Mouse (Mus musculus): Measurements from ENCODE around the gene Gtsf1l. TPM values are rescaled to one million over a fixed set of nuclear protein-coding genes. Genes with fewer than 3 reads are reported as not detected.
A peak's percentile ranks its signal among the peaks of the same experiment; 100 is the strongest.
"Not testable (repeated sequence)": the region's sequence is repeated elsewhere in the genome, so short reads cannot be mapped to it uniquely, and the experiment has no call there.

The Gtsf1l gene
- polyA plus RNA-seq, 1 experiment, result not detected

DNA sequence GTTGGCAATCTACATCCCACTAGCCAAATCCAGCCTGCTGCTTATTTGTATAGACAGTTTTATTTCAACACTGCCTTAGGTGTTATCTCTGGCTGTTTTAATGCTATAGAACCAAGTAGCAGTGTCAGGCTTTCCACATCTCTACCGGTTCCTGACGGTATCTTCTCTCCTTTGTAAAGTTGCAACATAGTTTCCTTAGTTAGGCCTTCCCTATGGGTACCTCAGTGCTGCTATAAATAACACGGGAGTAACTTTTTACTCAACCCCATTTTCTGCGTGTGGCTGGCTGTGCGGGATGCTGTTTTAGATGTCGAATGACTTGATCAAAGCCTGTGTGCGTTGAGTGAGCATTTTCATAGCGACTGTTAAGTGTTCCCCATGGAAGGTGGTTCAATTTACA is 1.1 kb downstream of the Gtsf1l start:
- no peak for DNase-seq (ENCODE audit: low spot score)

DNA sequence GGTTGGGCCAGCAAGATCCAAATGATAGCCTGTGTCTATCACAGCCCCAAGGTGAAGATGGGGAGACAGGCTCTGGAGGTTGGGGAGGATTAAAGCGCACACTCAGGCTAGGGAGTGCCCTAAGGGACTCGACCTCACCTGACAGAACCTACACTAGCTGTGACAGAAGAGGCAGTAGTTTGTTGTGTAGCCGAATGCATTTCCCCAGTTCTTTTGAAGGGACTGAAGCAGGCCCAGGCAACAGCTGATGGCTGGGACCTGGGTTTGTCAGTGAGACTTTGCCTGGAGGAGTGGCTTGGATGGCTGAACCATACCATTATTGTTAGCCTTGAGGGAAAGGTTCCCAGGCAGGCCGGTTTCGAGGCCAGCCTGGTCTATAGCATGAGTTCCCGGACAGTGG is 2.6 kb downstream of the Gtsf1l start:
- DNase-seq (ENCODE audit: low spot score), result no peak

DNA sequence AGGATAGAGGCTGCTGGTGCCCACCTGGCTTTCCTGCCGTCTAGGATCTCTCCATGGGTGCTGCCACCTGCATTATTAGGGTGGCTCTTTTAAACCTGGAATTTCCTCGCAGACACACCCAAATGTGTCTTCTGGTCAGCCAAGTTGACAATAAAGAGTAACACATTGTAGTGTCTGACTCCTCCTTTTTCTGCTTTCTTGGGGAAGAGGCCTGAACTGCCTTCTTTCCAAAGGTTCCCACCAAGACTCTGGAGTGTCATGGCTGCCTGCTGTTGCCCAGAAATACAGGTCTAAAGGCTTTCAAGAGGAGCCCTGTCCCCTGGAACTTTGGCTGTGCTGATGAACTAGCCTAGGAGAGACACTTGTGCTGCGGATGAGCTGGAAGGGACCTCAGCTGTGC is 3.1 kb downstream of the Gtsf1l start:
- no peak for DNase-seq (ENCODE audit: low spot score)

DNA sequence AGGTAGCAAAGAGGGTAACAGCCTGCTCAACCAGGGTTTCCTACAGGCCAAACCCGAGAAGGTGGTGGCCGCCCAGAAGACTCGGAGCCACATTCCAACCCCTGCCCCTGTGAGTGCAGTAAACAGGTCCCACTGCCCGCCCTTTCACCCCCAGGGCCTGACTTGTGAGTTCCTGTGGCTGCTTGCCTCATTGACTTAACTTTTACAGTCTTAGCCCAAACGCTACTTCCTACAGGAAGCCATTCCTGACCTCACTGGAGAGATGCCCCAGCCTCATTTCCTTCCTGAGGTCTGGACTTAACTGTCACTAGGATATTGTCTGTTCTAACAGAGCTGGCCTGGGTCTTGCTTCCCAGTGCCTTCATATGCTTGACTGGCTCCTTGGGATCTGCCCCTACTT is 5.1 kb downstream of the Gtsf1l start:
- DNase-seq (ENCODE audit: low spot score), result no peak

DNA sequence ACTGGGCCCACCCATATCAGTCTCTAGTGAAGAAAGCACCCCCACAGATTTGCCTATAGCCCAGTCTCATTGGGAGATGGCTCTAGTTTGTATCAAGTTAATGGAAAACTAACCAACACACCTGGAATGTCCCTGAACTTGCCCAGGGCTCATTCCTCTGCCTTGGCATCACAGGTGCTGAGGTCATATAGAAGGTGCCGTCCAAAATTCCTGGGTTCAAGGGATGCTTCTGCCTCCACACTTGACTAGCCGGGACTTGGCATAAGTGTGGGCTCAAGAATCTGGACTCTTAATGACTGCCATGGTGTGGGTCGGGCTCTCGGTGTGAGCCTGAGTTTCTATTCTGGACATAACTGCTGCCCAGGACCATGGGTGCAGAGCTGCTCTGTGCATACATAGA is 8.6 kb downstream of the Gtsf1l start:
- DNase-seq (ENCODE audit: low spot score), result no peak

DNA sequence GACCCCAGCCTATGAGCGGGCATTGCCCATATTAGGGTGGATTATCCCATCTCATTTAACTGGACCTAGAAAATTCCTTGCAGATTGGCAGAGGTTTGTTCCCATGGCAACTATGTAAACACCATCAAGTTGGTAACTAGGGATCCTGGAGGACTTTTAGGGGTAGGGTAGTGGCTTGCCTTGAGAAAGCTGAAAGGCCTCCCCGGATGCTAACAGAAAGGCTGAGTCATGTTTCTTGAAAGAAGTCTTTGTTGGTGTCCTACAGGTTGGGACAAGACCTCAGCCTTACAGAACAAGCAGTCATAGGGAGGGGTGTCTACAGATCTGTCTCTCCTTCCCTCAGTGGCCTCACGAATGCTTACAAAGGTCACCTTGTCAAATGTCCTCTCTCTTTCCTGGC is 12.4 kb downstream of the Gtsf1l start:
- no peak for DNase-seq (ENCODE audit: low spot score)

DNA sequence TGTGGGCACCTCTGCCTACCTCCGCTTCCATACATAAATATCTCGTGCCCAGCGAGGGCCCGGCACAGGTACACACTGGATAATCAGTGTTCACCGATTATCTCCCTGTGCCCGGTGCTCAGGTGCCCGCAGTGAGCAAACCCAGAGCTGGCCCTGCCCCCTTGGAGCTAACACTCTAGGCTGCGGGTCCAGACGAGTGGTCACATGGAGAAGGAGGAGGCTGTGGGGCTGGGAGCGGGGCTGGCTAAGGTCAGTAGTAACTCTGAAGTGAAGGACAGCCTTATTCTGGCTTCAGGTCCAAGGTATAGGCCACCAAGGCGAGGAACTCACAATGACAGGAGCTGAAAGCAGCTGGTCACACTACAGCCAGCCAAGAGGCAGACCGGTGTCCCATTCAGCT is 12.8 kb downstream of the Gtsf1l start:
- DNase-seq (ENCODE audit: low spot score), result no peak

DNA sequence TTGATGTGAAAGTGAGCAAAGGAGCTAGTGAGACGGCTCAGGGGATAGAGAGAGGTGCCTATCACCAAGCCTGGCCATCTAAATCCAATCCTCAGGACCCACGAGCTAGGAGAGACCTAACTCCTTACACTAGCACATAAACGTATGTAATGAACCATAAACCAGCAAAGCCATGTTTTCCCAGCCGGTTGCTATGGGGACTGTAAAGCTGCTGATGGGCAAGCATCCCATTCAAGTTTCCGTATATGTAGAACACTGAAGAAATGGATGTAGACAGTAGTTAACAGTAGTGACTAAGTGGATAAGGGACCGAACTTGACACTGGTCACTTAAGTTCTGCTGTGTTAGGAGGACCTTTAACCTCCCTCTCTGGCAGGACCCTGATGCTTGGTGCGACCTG is 13.6 kb downstream of the Gtsf1l start:
- DNase-seq (ENCODE audit: low spot score), result no peak

DNA sequence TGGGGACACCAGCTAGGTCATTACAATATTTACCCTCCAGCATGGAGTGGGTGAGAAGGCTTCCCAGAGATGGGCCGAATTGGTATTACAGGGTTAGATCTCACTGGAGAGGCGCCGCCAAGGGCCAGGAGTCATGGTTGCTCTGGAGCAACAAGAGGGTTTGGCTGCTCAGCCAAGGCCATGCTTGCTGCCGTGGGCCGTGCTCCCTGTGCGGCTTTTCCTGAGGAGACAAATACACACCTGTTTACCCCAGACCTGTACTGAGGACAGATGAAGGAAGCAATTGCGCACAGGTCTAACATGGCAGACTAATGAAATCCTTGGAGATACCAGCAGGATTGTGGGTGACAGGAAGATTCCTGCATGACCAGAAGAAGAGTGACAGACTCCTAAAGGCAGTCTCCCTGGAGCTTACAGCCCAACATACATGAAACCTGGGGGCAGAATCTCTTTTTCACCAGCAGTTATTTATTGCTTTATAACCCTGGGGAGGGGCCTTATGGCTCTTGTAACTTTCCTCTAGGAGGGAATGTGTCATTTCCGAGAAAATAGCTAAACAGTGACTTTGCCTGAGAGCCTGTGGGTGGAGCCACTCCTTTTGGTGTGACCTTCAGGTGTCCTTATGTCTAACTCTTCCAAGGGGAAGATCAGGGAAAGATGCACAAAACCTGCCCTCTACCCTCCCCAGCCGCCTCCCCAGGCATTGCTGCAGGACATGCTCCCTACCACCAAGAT is 14.5 kb downstream of the Gtsf1l start:
- DNase-seq (ENCODE audit: low spot score), result no peak

DNA sequence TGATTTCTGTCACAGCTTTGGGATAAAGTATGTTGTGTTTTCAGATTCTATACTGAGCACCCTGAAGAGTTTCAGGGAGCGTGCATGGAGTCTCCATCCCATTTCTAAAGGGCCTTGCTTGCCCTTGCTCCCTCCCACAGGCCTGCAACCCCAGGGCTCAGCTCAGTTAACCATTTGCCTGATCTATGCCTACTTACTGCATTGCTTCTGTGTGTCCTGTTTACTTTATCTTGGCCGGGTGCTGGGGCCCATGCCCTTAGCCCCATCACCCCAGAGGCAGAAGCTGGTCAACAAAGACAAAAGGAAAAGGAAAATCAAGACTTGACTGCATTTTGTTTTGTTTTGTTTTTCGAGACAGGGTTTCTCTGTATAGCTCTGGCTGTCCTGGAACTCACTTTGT is 16.1 kb downstream of the Gtsf1l start:
- DNase-seq (ENCODE audit: low spot score), result no peak

DNA sequence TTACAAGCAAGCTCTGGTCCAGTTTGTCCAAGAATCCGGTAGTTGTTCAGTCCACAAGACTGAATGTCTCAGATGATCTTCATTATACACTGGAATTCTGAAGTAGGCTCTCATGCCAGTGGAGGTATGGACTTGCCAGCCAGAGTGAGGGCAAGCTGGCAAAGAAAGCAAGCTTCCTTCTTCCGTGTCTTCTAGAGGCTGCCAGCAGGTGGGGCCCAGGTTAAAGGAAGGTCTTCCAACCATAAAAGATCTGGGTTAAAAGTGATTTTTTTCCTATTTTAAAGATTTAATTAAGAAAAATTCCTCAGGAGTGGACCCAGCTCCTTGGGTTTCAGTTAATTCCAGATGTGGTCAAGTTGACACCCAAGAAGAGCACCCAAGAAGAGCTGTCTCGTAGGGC is 17.4 kb downstream of the Gtsf1l start:
- no peak for DNase-seq (ENCODE audit: low spot score)

DNA sequence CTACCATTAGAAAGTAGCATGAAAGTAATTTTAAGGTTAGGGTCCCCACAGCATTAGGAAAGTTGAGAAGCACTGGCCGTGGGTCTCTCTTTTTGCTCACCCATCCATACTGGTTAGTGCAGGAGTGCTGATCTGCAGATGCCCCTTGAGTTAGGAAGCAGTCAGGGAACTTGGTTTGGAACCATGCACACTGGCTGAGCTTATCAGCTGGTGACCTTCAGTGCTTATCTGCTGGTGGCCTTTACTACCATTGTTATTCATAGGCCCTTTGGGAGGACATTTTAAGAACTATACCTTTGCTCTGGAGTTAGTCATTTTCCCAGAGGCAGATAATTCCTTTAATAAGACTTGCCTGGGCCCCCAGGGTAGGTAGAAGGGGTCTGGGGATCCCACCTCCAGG is 20.4 kb downstream of the Gtsf1l start:
- DNase-seq (ENCODE audit: low spot score), result no peak

DNA sequence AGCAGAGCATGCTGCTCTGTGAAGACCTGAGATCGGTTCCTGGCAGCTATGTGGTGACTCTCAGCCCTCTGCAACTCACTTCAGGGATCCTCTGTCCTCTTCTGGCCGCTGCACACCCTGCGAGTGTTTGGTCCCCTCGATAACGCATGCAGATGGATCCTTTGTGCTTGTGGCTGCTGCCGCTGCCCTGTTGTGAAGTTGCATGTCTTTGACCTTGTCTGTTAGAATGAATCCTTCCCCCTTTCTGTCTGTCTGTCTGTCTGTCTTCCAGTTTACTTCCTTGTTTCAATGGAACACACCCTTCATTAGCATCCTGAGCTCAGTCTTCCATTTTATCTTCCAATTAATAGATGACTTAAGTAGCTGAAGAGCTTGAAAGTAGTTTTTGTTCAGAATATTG is 21.3 kb downstream of the Gtsf1l start:
- DNase-seq (ENCODE audit: low spot score), result no peak

DNA sequence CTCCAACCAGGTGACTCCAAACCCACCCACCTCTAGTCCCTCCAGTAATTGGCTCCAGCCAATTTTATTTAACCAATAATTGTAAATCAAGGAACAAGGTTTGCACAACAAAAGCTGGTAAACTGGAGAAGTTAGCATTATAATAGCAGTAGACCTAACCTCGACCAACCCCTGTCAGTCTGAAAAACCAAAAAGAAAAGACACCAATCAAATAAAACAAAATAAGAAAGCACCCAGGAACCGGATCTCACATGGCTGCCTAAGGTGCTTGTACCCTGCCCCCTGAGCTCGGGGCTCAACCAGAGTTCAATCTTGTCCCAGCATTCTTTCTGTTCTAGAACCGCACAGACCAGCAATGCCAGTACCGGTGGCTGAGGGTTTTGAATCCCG is 25.5 kb downstream of the Gtsf1l start:
- no peak for DNase-seq (ENCODE audit: low spot score)

DNA sequence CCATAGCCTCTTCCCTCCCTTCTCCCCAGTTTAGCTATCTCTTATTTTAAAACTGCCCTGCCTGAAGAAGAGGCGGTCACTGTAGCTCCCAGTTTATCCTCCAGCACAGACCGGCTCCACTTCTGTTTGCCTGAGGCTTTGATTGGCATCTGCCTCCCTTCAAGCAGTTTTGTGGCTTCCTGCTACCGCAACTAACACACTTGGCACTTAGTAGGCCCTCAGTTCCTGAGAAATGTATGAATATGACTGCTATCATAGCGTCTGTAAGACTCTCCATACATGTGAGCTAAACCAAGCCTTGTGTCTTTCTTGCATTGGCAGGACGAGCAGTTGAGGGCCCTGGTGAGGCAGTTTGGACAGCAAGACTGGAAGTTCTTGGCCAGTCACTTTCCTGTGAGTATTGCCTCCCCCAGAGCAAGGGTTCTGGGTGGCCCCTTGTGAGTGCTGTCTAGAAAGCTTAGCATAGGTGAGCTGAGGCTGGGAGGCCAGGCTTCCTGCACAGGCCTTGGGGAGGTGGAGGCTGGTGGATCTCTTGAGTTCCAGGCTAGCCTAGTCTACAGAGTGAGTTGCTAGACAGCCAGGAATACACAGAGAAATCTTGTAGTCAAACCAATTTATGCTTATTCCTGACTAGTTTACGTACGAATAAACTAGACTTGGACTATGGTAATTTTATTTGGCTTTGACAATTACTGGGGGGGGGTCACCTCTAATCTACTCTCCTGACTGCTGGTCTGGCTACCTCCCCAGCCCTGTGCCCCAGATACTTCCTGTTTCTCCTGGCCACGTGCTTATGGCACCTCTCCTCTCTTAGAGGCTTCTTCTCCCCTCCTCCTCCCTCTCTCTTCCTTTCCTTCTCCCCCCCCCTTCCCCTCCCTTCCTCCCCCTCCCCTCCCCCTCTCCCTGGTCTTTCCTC is 26.2 kb downstream of the Gtsf1l start:
- DNase-seq (ENCODE audit: low spot score), result no peak

DNA sequence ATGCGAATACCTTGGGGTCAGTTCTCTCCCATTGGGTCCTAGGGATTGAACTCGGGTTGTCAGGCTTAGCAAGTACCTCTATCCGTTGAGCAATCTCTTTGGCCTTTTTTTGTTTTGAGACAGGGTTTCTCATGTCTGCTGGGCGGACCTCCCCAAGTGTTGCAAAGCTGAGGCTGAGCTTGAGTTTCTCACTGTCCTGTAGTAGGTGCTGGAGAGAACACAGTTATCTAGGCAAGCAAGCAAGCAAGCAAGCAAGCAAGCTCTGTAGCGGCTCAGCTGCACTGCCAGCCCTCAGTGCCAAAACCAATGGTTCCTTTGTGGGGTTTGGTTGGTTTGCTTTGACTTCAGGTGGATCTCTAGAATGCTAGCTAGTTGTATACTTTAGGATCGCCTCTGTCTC is 27.0 kb downstream of the Gtsf1l start:
- no peak for DNase-seq (ENCODE audit: low spot score)

DNA sequence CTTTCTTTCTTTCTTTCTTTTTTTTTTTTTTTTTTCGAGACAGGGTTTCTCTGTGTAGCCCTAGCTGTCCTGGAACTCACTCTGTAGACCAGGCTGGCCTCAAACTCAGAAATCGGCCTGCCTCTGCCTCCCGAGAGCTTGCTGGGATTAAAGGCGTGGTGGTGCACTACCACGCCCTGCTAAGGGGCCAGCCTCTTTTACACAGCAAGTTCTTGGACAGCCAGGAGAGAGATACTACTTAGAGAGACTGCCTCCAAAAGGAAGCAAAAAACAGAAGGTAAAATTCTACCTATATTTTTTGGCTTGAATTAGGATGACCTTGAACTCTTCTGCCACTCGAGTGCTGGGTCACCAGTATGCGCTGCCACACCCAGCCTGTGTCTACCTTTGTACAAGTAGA is 28.7 kb downstream of the Gtsf1l start:
- not testable (repeated sequence) for DNase-seq (ENCODE audit: low spot score)

DNA sequence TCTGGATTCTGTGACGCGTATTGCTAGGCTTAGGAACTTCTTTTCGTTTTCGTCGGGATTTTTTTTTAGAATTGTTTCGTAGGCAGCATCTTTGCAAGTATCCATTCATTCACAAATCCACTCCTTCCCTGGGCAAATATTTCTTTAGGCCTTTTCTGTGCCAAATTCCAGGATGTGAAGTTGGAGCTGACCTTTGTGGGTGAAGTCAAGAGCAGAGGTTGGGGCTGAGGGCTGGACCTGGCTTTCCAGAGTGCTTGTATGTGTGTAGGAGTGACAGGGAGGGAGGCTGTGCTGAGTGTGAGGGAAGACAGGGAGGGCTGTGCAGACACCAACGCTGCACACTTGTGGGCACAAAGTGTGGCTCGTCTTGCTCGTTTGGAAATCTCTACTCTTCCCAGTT is 31.1 kb downstream of the Gtsf1l start:
- no peak for DNase-seq (ENCODE audit: low spot score)

DNA sequence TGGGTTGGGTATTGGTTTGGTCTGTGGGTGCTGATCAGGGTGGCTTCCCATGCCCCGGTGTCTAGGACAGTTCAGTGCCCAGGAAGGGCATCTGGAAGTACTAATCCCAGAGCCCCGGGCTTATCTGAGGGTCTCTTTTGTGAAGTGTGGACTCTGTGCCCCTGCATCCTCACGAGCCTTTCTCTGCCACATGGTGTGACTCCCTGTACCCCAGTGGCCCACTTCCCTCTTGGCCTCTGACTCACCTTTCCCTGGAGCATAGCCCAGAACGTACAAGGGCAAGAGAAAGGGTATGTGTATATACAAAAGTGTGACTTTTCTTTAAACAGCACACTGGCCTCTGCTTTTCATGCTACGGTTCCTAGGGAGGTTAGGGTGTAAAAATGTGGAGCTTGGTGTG is 31.9 kb downstream of the Gtsf1l start:
- DNase-seq (ENCODE audit: low spot score), result no peak

DNA sequence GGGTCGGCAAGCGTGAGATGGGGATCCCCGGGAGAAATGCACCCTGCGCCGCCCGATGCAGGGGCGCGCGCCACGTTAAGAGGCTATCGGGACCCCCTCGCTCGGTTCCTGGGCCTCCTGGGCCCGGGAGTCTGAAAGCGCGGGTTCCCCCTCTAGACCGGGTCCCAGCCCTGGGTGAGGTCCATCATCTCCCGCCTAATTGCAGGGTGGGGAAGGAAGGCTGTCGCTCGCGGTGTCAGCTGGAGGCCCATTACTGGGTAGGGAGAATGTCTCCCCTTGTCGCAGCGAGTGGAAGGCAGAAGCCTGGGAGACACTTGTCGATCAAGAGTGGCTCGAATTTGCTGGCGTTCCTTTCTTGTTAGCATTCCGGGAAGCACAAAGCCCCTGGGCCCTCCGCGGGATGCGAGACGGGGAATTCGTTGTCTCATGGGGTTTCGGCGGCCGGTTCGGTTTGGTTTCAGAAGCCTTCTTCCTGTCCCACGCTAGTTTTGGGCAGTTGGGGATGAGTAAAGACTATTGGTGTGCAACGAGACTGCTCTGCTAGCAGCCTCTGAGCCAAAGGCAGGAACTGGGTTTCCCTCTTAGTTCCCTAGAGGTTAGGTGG is 32.7 kb downstream of the Gtsf1l start:
- no peak for DNase-seq (ENCODE audit: low spot score)

DNA sequence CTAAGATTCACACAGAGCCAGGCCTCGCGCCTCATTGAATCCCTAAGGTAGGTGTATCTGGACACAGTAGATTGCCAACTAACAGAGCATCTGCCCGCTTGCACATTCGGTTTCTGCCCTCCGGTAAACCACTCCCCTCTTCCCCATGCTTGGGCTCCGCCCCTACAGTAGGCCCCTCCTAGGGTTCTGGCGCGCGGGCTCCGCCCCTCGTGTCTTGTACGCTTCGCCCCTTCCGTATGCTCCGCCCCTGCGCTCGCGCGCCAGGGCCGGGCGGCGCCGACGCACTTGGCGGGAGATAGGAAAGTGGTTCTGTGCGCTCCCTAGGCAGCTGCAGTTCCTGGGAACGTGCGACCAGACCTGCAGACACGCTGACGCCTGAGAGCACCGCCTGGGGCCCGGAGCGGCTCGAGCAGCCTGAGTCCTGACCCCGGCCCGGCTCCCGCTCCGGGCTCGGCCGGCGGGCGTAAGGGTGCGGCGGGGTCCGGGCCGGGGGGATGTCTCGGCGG is 33.3 kb downstream of the Gtsf1l start, which contains the start of gene Mybl2:
Gene Mybl2, plus strand, starts transcription at position 353 of the 506 bp plus-strand sequence.
- DNase-seq (ENCODE audit: low spot score), result peak; percentile 68

DNA sequence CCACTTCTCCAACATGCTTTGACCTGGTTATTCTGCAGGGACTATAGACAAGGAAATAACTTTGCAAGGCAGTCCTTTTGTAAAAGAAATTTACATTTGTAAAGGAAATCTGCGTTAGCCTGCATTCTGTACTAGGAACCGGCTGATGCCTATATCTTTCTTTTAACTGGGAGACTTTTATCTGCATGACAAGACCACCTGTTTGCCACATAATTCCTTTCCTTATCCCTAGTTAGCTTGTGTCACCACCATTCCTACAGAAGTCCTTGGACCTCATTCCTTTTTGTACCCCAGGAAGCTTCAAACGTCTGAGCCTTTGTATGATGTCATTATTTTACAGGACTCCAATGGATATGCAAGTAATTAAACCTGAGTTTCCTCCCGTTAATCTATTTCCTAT is 34.8 kb downstream of the Gtsf1l start:
- no peak for DNase-seq (ENCODE audit: low spot score)

DNA sequence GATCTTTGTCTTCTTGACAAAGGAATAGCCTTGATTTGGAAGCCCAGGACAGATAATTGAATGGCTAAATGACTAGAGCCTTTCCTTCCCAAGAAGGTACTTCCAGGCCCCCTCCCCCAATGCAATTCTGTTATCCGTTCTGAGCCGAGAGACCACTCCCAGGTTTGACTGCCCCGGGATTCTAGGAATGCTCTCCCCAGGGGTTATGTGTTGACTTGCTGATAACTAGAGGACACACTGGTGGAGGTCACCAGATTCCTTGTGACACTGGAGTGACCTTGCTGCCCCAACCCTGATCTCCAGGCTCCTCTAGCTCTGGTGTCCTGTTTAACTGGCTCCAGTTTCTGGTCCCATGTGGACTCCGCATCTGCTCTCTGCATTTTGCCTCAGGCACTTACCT is 35.6 kb downstream of the Gtsf1l start:
- no peak for DNase-seq (ENCODE audit: low spot score)
